Mouse (Mus musculus) hindbrain, embryonic 14.5 days (tissue): ENCODE measurements around the gene Arhgap21. TPM values are rescaled to one million over a fixed set of nuclear protein-coding genes. Genes with fewer than 3 reads are reported as not detected.

ENCODE experiments used
- ATAC-seq: fragments of 200-750 bp; cut with Nextera tagmentation; 2 replicates; pipeline ENCODE4 v1.8.0; 2017; ENCODE audit warnings: moderate number of reproducible peaks, mild to moderate bottlenecking, moderate TSS enrichment, moderate library complexity; ENCODE audit not compliant: low FRiP score
- DNase-seq: peaks from one replicate; pipeline ENCODE4 v3.0.0-alpha.2; 2015; ENCODE audit warnings: low spot score
- H3K27ac ChIP-seq: fragments of 300-500 bp; sonication (generic); 2 replicates; pipeline ENCODE4 v1.5.1; 2014; ENCODE audit warnings: mild to moderate bottlenecking, moderate library complexity
- H3K27me3 ChIP-seq: fragments of 300-500 bp; sonication (generic); 2 replicates; pipeline ENCODE4 v1.6.1; 2014; ENCODE audit warnings: mild to moderate bottlenecking, low read length, mixed read lengths; ENCODE audit not compliant: control insufficient read depth, insufficient read depth
- H3K36me3 ChIP-seq: fragments of 300-500 bp; sonication (generic); replicated peaks from 2 replicates; pipeline ENCODE4 v1.6.1; 2014; ENCODE audit not compliant: control insufficient read depth, insufficient read depth
- H3K4me1 ChIP-seq: fragments of 300-500 bp; sonication (generic); replicated peaks from 2 replicates; pipeline ENCODE4 v1.6.1; 2014; ENCODE audit warnings: antibody characterized with exemption, low read length, mixed read lengths; ENCODE audit not compliant: control insufficient read depth, insufficient read depth
- H3K4me2 ChIP-seq: fragments of 300-500 bp; sonication (generic); replicated peaks from 2 replicates; pipeline ENCODE4 v1.6.1; 2014; ENCODE audit warnings: mild to moderate bottlenecking, moderate library complexity
- H3K4me3 ChIP-seq: fragments of 300-500 bp; sonication (generic); replicated peaks from 2 replicates; pipeline ENCODE4 v1.5.1; 2014; ENCODE audit warnings: mild to moderate bottlenecking, low read length
- H3K9ac ChIP-seq: fragments of 300-500 bp; sonication (generic); 2 replicates; pipeline ENCODE4 v1.6.1; 2014
- H3K9me3 ChIP-seq: fragments of 300-500 bp; sonication (generic); 2 replicates; pipeline ENCODE4 v1.6.1; 2016; ENCODE audit warnings: low read length; ENCODE audit not compliant: control insufficient read depth
- WGBS: fragments of 180-500 bp; shearing (Covaris S2); extraction: QIAGEN DNeasy Blood & Tissue Kit; methylation state at CpG from one replicate; pipeline ENCODE4 v1.1.7; 2014; 5-methylcytosine and 5-hydroxymethylcytosine counted together
- polyA plus RNA-seq: library from polyadenylated mRNA; unstranded; fragments of >200 nt; fragmentation: Nextera tagmentation; extraction: Ambion mirVana; gene quantifications from 2 replicates; pipeline ENCODE4 v1.2.1, GENCODE M21; 2014

Gene Arhgap21
- polyA plus RNA-seq, 1 experiment from 2014 or later, result 49.4 TPM

GRCm38 (mm10) chr2:20961295-20961694, 7.4 kb downstream of the Arhgap21 start:
- H3K9me3 ChIP-seq, result no peaks in the 10 kb centered on the region
- H3K27me3 ChIP-seq, result no peaks in the 10 kb centered on the region
- H3K27ac ChIP-seq, result 0 out of 2 replicates have a peak overlapping the region, but pooled peaks have one; percentile 11
- no peak for ATAC-seq
- H3K36me3 ChIP-seq, result peaks cover 3% of the 10 kb centered on the region; the same call in 1 of the 2 replicates
- no peak overlapping the region; the same call in 1 of the 2 replicates for H3K4me3 ChIP-seq
- H3K9ac ChIP-seq, result peak overlapping the region; percentile 28; the same call in 1 of the 2 replicates
- WGBS, result 54% methylated on average over 8 of the region's 8 CpGs
- peaks cover 69% of the 10 kb centered on the region for H3K4me1 ChIP-seq
- H3K4me2 ChIP-seq, result peak overlapping the region; percentile 47
- DNase-seq, result no peak

GRCm38 (mm10) chr2:20960668-20961035, 8.0 kb downstream of the Arhgap21 start:
- Histone ChIP-seq H3K4me2 (peak overlapping the region; percentile 47), H3K4me1 (peaks cover 67% of the 10 kb centered on the region), H3K4me3 (no peak overlapping the region), H3K36me3 (peaks cover 3% of the 10 kb centered on the region; the same call in 1 of the 2 replicates), H3K9me3 (no peaks in the 10 kb centered on the region), H3K27me3 (no peaks in the 10 kb centered on the region), H3K9ac (peak overlapping the region; percentile 28; the same call in 1 of the 2 replicates), H3K27ac (peak overlapping the region; percentile 12; the same call in 1 of the 2 replicates)
- WGBS, result 53% methylated on average over 8 of the region's 8 CpGs
- ATAC-seq (no peak), DNase-seq (peak; percentile 27)

- DNase-seq, result peak; percentile 24
- H3K27me3 ChIP-seq, result no peaks in the 10 kb centered on the region
- H3K4me2 ChIP-seq, result peak overlapping the region; percentile 47
- H3K4me3 ChIP-seq, result no peak overlapping the region
- peak overlapping the region; percentile 3; the same call in 1 of the 2 replicates for H3K9ac ChIP-seq
- 62% methylated on average over 9 of the region's 9 CpGs for WGBS
- H3K27ac ChIP-seq, result no peak overlapping the region; the same call in 1 of the 2 replicates
- ATAC-seq, result no peak
- H3K36me3 ChIP-seq, result peaks cover 3% of the 10 kb centered on the region; the same call in 1 of the 2 replicates
- H3K4me1 ChIP-seq, result peaks cover 67% of the 10 kb centered on the region
- no peaks in the 10 kb centered on the region for H3K9me3 ChIP-seq
Measured at GRCm38 (mm10) chr2:20959906-20960667, 8.6 kb downstream of the Arhgap21 start.

- Histone ChIP-seq H3K36me3 (peaks cover 3% of the 10 kb centered on the region; the same call in 1 of the 2 replicates), H3K4me3 (no peak overlapping the region), H3K9me3 (no peaks in the 10 kb centered on the region), H3K27ac (no peak overlapping the region), H3K4me1 (peaks cover 61% of the 10 kb centered on the region), H3K4me2 (no peak overlapping the region), H3K27me3 (no peaks in the 10 kb centered on the region), H3K9ac (no peak overlapping the region)
- DNase-seq (no peak), ATAC-seq (no peak)
- WGBS, result 72% methylated on average over 2 of the region's 2 CpGs
Measured at GRCm38 (mm10) chr2:20959045-20959444, 9.6 kb downstream of the Arhgap21 start.

GRCm38 (mm10) chr2:20957995-20958394, 10.7 kb downstream of the Arhgap21 start:
- H3K27ac ChIP-seq, result no peak overlapping the region

GRCm38 (mm10) chr2:20956716-20957115, 12.0 kb downstream of the Arhgap21 start:
- no peaks in the 10 kb centered on the region for H3K9me3 ChIP-seq
- 0 out of 2 replicates have a peak, but pooled peaks cover 3% of the 10 kb centered on the region for H3K36me3 ChIP-seq
- ATAC-seq (no peak), DNase-seq (no peak)
- H3K9ac ChIP-seq, result no peak overlapping the region
- WGBS, result 74% methylated on average over 5 of the region's 5 CpGs
- H3K27ac ChIP-seq, result no peak overlapping the region
- no peaks in the 10 kb centered on the region for H3K27me3 ChIP-seq
- H3K4me1 ChIP-seq, result peaks cover 38% of the 10 kb centered on the region
- H3K4me2 ChIP-seq, result no peak overlapping the region
- H3K4me3 ChIP-seq, result no peak overlapping the region

More at GRCm38 (mm10) chr2:20957995-20958394, 10.7 kb downstream of the Arhgap21 start:
- Histone ChIP-seq H3K4me2 (no peak overlapping the region), H3K9ac (no peak overlapping the region), H3K4me1 (peaks cover 51% of the 10 kb centered on the region), H3K36me3 (0 out of 2 replicates have a peak, but pooled peaks cover 3% of the 10 kb centered on the region), H3K27me3 (no peaks in the 10 kb centered on the region), H3K4me3 (no peak overlapping the region), H3K9me3 (no peaks in the 10 kb centered on the region)
- DNase-seq (no peak), ATAC-seq (no peak)
- 100% methylated on average over 1 of the region's 1 CpGs for WGBS

GRCm38 (mm10) chr2:20955996-20956395, 12.7 kb downstream of the Arhgap21 start:
- Histone ChIP-seq H3K27me3 (no peaks in the 10 kb centered on the region), H3K9ac (no peak overlapping the region), H3K36me3 (0 out of 2 replicates have a peak, but pooled peaks cover 3% of the 10 kb centered on the region), H3K4me3 (no peak overlapping the region), H3K4me2 (no peak overlapping the region), H3K4me1 (peaks cover 31% of the 10 kb centered on the region), H3K9me3 (no peaks in the 10 kb centered on the region), H3K27ac (no peak overlapping the region)
- no peak for DNase-seq
- WGBS, result 54% methylated on average over 6 of the region's 6 CpGs
- no peak for ATAC-seq

- H3K4me1 ChIP-seq, result peaks cover 25% of the 10 kb centered on the region
- DNase-seq (no peak), ATAC-seq (no peak)
- no peak overlapping the region for H3K9ac ChIP-seq
- no peak overlapping the region for H3K4me2 ChIP-seq
- WGBS, result 73% methylated on average over 8 of the region's 8 CpGs
- no peak overlapping the region for H3K27ac ChIP-seq
- 0 out of 2 replicates have a peak, but pooled peaks cover 3% of the 10 kb centered on the region for H3K36me3 ChIP-seq
- H3K4me3 ChIP-seq, result no peak overlapping the region
- H3K9me3 ChIP-seq, result no peaks in the 10 kb centered on the region
- H3K27me3 ChIP-seq, result no peaks in the 10 kb centered on the region
Measured at GRCm38 (mm10) chr2:20955376-20955775, 13.3 kb downstream of the Arhgap21 start.

GRCm38 (mm10) chr2:20952716-20953115, 16.0 kb downstream of the Arhgap21 start:
- no peak overlapping the region for H3K4me2 ChIP-seq
- 69% methylated on average over 4 of the region's 4 CpGs for WGBS
- ATAC-seq (no peak), DNase-seq (no peak)
- no peak overlapping the region for H3K4me3 ChIP-seq
- H3K27ac ChIP-seq, result no peak overlapping the region
- peaks cover 6% of the 10 kb centered on the region; the same call in 1 of the 2 replicates for H3K4me1 ChIP-seq
- H3K36me3 ChIP-seq, result no peaks in the 10 kb centered on the region
- H3K27me3 ChIP-seq, result no peaks in the 10 kb centered on the region
- H3K9me3 ChIP-seq, result no peaks in the 10 kb centered on the region
- no peak overlapping the region for H3K9ac ChIP-seq
